Mouse (Mus musculus) cerebellum, postnatal 36 days (tissue): ENCODE data around the gene Best3.

ENCODE experiments used
- DNase-seq, 2 experiments: peaks; one replicate each; pipeline ENCODE4 v3.0.0; 2021 to 2022; ENCODE audit warnings: mixed read lengths in 2 of 2

The Best3 gene

GRCm38 (mm10) chr10:116986264-116987082, at the start of gene Best3:
TSS of gene Best3 (plus strand) at chr10:116986314.
- DNase-seq, result no peak

DNA sequence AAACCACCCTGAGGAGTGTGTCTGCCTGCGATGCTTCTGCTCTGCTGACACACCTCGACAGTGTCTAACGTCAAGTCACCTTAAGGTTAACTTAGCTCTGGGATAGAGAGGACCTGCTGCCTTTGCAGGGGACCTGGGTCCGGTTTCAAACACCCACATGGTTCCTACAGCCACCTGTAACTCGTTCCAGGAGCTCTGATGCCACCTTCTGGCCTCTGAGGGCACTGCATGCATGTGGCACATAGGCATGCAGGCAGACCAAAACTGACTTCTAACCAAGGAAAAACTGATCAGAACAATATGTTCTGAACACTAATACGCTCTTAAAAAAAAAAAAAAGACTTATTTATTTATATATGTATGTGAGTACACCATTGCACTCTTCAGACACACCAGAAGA, 43.1 kb upstream of the Best3 start:
- peak in 1 of 2 experiments; percentile 23 for DNase-seq

DNA sequence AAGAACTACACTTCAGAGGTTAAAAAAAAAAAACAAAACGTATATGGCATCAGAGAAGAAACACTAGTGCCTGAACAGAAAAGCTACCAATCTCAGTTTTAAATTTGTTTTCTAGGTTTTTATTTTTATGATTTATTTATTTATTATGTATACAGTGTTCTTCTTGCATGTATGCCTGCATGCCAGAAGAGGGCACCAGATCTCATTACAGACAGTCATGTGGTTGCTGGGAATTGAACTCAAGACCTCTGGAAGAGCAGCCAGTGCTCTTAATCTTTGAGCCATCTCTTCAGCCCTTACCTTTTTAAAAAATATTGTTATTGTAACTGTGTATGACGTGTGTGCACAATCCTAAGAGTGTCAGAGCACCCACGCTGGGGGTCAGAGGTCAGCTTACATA, 42.0 kb upstream of the Best3 start:
- no peak for DNase-seq

DNA sequence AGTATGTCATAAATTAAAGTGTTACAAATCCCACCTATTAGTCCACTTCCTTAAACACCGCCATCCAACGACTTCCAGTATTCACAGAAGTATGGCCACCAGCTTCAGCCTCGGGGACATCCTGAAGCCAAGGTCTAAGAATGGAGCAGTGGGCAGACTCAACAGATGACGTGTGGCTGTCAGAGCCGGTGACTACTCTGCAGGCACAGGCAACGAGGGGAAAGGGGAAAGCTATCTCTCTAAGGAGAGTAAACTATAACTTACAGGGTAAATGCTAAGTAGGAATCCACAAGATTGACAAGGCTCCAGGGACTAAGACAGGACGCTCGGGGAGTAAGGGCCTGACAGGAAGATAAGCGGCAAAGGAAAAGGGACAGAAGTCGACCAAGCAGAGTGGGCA, 41.2 kb upstream of the Best3 start:
- no peak for DNase-seq

GRCm38 (mm10) chr10:116948414-116948813, 37.7 kb upstream of the Best3 start:
- DNase-seq, result no peak

DNA sequence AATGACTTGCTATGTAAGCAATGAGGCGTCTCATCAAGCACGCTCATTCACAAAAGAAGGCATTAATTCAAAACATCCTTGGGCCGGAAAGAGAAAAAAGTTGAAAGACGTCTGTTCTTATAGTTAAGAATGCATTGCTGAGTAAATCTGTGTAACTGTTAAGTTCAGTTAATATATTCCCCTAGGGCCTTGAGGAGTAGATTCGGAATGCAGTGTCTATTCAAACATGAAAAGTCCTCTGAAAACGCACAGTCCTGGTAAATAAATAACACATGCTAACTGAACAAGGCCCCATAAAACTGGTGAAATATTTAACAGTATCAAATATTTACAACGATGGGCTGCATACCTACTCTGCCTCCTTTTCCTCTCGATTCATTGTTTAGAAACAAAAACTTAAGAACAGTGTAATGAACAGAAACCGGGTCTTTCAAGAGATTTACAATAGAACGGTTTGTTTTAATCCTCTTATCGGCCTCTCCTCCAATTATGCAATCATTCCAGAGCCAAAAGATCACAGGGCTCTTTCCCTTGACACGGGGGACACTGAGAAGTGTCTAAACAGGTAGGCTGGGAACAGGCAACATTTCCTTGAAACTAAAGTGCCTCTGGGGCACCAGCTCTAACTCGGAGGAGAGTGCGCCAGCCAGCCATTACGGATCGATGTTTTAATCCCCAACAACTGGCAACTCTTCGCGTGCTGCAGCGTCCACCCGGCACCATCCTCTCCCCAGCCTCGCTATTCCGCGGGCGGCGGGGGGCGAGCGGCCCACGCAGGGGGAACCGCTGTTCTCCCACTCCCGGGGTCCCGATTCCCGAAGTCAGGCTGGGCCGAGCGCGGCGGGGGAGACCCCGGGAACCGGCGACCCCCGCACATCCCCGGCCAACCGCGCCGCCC, 36.8 kb upstream of the Best3 start:
- DNase-seq, result peak; percentile 36 to 56

GRCm38 (mm10) chr10:116950009-116950769, 35.9 kb upstream of the Best3 start, which contains the start of gene Rab3ip:
TSS of gene Rab3ip (minus strand) at chr10:116950769.
- DNase-seq, result peak; percentile 88 to 93

DNA sequence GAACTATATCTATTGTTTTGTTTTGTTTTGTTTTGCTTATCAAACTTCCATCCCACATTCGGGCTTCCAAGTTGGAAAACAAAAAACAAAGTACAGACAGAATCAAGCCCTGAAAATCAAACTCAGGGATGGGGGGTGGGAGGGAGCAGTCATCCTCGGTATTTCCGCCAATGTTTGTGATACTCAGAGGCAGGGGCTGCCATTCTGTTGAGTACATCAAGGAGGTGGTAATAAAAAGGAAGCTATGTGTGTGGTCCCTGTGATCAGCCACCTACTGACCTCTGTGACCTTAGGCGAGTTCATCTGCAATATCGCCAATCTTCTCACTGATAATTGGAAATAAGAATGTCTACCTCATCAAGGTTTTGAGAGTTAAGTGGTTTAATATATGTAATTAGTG, 35.2 kb upstream of the Best3 start:
- no peak for DNase-seq

DNA sequence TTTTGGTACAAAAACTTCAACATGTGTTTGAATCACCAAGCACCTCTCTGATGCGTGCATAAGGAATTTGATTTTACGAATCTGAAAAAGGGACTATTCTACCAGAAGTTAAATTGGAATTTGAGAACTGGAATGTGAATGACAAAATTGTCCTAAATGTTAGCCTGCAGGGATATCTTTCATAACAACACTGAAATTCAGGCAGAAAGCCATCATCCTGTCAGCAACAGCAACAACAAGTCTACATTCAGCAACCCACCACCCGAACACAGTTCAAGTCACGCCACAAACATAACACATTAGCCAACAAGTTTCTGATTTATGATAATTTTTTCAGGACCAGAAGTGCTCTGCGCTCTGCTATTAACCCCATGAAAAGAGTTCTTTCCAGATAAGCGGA, 30.9 kb upstream of the Best3 start:
- no peak for DNase-seq

- no peak for DNase-seq
Measured at GRCm38 (mm10) chr10:116956483-116957158, 29.5 kb upstream of the Best3 start.

DNA sequence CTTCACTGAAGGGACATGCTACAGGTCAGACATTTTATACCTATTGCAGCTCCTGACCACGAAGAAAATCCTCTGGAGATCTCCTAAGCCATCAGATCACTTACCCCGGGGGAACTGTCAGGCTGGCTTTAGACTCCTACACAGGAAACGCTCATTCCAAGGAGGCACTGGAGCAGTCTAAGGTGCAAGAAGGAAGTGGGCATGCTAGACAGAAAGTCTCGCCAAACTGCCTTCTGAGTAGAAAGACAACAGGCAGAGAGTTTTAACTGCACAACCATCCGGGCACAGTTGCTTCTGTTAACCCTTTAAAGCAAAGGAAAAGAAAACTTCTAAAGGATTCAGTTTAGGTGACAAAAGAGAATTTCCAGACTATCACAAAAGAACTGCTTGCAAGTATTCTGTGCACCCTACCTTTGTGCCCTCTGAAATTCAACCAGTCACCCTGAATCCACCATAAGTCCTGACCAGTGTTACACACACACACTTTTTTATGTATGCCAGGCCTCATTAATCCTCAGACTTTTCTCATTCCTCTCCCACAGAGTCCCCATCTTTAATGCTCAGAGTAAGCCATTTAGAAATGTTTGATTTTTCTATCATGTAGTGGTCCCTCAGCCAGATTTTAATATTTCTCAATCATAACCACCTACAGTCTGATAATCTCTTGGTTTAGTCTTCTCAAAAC, 28.1 kb upstream of the Best3 start:
- DNase-seq, result no peak

DNA sequence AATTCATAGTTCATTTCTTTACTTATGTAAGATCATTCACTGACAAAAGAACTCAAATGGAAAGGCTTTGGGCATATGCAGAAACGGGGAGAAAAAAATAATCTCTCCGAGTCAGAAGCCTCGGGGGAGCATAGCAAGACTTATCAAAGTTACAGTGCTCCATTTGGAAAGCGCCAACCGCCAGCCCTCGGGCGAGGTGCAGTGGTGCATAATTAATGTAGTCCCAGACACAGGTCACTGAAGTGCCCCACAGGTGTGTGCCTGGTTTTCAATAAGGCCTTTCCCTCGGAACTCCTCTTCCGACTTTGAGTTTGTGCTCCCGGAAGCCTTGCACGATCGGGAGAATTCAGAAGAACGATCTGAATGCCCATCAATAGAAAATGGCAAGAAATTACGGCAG, 24.0 kb upstream of the Best3 start:
- DNase-seq, result no peak

GRCm38 (mm10) chr10:116962803-116963202, 23.3 kb upstream of the Best3 start:
- no peak for DNase-seq

GRCm38 (mm10) chr10:116964084-116964483, 22.0 kb upstream of the Best3 start:
- DNase-seq, result no peak

DNA sequence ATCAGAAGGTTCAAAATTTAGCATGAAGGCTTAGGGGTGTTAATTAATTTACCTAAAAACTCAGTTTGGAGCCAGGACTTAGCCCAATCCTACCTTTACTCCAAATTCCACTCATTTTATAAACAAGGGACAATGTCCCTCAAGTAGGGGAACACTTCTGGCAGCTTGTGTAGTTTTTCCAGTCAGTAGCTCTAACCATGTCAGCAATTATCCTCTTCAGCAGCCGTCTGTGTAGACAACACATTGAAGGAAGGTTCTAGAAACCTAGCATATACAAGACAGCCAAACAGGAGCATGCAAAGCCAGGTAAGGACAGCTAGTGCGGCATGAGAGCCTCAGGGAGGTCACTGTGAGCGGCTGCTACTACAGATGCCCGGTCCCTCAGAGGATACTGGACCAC, 21.5 kb upstream of the Best3 start:
- no peak for DNase-seq

DNA sequence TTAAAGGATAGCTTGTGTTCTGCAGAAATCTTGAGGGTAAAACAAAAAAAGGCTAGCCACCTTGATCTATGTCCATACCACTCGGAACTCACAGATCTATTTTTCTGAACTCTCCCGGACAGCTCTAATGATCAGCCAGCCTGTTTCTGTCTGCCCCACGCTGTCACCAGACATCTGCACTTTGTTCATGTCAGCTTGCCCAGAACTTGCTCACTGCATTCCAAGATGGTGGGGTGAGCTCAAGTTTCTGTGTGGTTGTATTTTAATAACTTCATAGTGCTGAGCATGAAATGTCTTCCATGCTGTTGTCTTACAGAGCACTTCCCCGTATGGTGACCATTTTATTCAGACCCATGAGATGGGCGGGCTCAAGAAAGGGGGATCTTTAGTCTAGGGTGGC, 20.8 kb upstream of the Best3 start:
- DNase-seq, result no peak

GRCm38 (mm10) chr10:116966065-116966464, 20.0 kb upstream of the Best3 start:
- DNase-seq, result no peak

DNA sequence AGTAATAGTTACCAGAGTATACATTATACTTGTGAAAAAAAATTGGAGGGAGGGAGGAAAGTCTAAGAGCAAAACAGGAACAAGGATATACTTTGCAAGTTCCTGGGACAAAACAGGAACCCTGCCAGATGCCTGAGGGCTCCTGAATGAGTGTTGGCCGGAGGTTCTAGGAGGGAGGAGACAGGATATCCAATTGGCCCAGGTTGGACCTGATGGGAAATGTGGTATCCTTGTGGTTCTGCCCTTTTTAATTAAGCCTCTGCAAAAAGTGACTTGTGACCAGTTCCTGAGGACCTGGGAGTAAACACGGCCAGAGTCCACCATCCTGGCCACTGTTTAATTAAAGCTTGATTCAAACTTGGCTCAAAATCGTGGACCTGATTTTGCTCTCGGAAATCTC, 17.4 kb upstream of the Best3 start:
- no peak for DNase-seq

- DNase-seq, result no peak
Measured at GRCm38 (mm10) chr10:116972509-116972908, 13.6 kb upstream of the Best3 start, which contains the start of gene Gm10271. TSS of gene Gm10271 (minus strand) at chr10:116972609.

- DNase-seq, result no peak
Measured at GRCm38 (mm10) chr10:116977455-116977854, 8.7 kb upstream of the Best3 start.

- no peak for DNase-seq
Measured at GRCm38 (mm10) chr10:116977858-116978257, 8.3 kb upstream of the Best3 start.

- DNase-seq, result peak; percentile 16 to 23
Measured at GRCm38 (mm10) chr10:116978841-116979240, 7.3 kb upstream of the Best3 start.
